Mouse (Mus musculus) cerebellum, postnatal 10 days (tissue): ENCODE measurements around the gene Dbx2.

Experiments used
- DNase-seq, 2 experiments: peaks; one replicate each; pipeline ENCODE4 v3.0.0; 2021; ENCODE audit warnings: mixed read lengths in 2 of 2

Gene Dbx2

DNA sequence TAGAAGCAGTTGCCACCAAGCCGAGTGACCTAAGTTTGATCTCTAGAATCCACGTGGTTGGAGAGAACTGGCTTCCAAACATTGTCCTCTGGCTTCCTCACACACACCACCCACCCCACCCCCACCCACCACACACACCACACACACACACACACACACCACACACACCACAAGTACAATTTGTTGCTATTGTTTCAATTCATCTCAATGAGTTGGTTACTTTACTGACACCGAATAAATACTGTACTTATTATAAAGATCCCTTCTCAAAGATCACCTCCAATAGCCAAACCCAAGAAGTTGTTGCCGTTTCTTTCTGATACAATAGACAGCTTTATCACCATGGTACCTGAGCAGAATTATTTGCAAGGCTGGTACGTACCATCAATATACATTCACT lies at the start of gene Dbx2:
TSS of gene Dbx2 (minus strand) at position 101 of the 400 bp plus-strand sequence.
- no peak for DNase-seq

DNA sequence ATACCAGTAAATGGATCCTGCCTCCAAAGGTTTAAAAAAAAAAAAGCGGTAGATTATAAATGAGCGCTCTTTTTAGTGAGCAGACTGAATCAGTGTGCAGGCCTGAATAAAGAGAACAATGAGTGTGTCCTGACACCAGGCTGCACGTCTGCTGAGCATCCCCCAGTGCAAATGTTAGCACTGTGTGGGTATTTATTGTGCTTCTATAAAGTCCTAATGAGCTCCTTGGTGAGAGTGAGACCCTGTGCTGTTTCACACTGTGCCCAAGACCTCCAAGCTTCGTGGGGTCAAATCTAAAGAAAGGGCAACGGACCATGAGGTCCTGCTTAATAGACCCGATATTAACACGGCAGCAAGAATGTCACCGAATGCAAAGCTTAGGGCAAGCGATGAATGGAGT lies 46.4 kb upstream of the Dbx2 start:
- no peak for DNase-seq

DNA sequence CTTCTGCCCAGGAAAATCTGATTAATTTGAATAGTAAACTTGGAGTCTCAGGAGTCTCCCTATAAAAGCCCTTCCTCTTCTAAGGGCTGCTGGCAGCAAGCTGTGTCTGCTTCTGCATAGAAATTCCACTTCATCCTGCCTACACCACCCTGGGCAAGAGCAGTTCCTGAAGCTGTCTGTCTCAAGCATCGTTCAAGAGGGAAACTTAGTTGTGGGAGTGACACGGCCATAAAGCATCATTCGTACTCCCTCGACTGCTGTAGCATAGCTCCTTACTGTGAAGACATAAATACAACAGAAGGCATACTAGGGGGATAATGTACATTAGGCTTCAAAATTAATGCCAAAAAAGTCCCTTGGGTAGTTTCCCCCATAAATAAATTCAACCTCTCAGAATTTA lies 45.8 kb upstream of the Dbx2 start:
- DNase-seq = no peak

DNA sequence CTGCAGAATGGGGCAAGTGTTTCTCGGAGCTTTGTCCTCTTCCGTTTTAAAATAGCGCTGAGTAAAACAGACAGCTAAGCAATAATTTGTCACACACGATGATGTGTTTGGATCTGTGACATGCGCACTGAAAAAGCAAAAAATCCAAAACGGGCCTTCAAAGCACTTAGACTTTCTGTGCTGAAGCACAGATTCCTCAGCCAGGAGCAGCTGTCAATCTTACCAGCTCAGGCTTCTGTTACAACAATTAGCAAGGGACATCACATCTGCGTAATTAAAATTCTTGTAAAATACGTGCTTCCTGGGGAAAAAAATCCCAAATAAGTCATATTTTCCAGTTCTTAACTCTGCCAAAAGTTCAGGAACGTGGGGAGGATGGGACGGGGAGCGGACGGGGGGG lies 43.6 kb upstream of the Dbx2 start:
- no peak for DNase-seq

DNA sequence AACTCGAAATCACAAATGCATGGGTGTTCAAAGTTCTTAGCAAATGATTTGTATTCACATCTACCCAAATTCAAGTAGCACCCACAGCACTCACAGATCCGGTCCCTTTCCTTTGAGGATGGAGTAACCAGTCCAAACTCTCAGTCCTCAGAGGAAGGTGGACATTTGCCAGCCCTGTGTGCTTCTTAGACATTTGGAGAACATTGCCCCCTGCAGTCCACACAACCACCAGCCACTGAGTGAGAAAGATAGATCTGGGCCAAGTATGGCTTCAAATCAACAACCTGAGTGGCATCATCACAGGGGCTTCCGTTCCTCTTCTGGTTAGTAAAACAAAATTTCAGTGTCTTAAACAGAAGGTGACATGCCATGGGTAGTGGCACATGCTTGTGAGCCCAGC lies 38.0 kb upstream of the Dbx2 start:
- peak; percentile 69 to 73 for DNase-seq

DNA sequence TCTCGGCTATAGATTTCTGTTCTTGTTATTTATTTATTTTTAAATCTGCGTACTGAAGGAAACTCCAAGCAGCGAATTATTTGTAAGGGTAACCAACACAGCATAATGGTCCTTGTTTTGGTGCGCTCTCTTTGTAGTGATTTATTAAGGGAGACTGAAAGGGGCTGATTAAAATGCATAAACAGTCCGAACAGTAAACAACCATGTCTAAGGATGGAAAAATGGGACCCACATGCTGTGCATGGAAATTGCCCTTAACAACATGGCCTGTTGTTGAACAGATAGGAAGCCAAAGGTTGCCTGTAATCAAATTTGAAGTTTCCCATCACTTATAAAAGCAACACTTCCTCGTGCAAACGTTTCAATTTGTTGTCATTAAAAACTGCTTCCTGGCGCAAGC lies 35.8 kb upstream of the Dbx2 start:
- peak in 1 of 2 experiments; percentile 11 for DNase-seq

DNA sequence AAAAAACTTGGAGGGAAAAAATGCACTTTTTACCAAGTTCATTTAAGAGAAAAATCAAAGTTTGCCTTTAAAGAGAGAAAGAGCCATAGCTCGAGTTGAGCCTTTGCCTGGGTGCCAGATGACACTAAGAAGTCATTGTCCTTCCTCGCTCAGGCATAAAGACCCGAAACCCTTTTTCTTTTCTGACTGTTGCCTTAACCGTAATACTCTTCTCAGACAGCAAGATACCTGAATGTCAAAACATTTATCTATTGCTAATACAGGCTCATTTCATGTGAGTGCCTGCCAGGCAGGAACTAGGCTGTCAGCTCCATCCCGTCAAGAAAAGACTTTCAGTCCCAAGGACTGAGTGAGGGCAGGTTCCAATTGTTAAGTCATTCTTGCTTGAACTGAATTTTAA lies 35.4 kb upstream of the Dbx2 start:
- no peak for DNase-seq

DNA sequence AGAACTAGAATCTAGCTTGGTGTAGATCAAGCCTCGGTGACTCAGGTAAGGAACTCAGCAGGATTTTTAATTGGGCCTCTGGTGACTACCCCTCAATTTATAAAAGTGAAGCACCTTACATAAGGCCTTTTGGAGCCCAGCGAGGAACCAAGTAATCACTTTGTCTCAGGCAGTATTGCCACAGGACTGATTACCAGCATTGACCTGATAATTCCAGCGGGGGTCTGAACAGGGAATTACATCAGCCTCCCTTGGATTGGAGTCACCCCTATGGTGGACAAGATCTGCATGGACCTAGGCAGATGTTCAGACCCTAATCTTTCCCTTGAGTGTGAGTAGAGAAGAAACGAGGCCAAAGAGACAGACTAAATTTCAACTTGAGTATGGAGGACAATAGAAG lies 26.9 kb upstream of the Dbx2 start:
- DNase-seq = no peak

DNA sequence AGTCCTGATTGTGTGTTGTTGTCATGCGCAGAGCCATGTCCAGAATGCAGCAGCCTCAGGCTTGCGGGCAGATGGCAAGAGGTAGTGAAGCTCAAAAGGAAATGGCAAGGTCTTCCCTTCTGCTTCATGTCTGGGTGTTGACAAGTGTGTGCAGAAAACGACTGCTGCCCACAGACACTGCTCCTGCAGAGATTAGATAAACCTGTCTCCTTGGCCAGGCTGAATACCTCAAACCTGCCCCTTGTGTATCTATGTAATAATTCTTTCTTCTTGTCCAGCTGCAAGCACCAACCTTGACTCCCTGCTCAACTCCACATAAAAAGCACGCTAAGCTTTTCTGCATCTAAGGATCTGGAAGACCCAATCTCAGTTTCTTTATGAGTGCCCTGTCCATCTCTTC lies 19.9 kb upstream of the Dbx2 start:
- DNase-seq = peak; percentile 36 to 41

DNA sequence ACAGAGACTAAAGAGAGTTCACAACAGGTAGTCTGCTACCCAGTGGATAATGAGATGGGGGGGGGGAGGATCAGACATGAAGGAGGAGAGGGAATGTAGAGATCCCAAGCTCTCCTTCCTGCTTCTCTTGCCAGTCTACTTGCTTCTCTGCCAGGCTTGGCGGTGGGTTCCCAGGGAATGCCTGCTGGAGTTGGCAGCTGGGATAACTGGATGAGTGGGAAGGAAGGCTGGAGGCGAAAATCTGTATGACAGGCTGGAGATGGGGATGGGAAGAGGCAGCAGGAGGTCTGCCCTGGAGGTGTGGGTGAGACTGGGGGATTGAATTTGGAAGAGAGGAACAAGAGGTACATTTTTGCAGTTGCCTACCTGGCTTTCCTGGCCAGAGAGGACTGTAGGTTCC lies 19.4 kb upstream of the Dbx2 start:
- DNase-seq = peak; percentile 57 to 72

DNA sequence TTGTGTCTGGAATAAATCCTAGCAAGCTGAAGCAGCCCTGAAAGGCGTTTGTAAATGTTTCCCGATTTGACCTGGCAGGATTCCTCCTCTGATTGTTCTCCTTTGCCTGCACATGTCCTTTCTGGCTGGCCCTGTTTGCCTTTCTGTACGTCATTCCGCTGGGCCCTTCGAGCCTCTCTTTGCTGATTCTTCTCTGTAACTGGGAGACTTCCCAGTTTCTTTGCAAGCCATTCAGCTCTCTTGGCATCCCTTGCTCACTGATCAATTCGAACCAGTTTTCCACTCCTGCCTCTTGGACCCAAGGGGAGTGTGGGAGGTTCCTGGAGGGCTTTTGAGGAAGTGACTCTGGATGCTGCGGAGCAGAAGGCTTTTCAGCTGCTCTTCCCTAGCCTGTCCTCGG lies 11.4 kb upstream of the Dbx2 start:
- peak; percentile 43 to 62 for DNase-seq

DNA sequence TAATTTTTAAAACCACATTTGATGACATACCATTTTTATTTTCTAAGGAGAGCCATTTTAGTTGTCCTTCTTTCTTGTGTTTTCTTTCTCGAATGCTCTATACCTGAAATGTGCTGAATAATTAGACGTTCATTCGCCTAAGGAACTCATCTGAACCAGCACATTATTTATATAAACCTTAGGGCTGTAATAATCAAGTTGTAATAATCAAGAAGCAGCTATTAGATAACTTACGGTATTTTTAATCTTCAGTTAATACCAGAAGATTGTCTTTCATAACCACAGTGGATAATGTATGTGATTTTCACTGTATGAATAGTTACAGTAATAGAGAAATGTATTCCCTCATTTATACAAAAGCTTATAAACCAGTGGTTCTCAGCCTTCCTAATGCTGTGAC lies 9.2 kb upstream of the Dbx2 start:
- no peak for DNase-seq

DNA sequence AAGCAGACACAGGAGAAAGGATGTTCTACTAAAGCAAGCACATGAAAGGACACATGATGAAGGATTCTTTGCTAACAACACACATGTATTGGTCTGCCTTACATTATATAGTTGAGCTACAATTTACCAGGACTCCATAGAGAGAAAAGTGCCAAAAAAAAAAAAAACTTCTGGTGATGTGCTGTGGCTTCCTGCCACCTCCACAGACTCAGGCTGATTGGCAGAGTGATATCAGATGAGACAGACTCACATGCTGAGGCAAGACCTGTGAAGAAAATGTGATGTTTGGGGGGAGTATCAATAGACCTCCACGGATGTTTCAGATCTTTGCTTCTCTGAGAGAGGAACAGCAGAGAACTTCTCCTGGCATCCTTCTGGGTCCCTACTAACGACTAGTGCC lies 6.0 kb upstream of the Dbx2 start:
- no peak for DNase-seq

DNA sequence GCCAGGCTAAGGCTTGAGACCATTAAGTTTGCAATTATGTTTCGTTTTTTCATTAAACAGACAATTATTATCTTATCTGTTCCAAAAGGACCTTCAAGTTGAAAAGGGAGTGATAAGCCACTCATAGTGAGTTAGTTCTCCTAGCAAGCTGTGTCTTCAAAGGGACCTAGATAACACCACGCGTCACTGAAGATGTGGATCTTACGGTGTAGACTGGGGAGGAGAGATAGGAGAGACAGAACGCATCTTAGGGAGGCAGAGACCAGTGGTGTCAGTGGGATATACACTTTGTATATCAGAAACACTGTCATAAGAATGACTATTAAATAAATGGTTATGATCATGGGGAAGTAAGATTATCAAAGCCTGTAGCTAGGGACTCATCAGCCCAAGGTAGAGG lies 4.6 kb upstream of the Dbx2 start:
- no peak for DNase-seq

DNA sequence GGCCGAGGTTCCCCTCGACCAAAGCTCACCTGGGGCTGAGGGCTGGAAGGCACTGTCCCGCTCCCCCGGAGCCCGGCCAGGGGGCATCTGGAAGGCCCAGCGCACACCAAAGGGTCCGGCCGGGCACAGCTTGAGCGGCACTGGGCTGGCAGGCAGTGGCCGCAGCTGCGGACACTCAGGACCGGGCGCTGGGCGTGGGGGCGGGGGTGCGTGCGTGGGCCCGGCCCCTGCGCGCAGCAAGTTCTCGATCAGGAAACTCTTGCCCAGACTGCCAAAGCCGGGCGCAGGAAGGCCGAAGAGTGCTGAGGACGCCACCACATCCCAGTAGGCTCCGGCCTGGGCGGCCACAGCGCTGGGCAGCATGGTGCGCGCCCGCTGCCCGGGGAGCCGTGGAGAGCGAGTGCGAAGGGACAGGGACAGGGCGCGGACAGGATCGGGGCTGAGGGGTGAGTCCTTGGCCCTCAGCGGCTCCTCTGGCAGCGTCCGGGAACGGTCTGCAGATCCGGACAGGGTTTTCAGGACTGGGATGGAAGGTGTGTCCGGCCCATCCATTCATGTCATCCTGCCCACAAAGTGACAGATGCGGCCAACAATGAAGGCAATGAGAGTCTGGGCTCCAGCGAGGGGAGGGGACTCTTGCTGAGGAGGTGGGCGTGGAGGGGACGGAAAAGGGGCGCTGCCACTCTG lies 1.4 kb downstream of the Dbx2 start:
- DNase-seq = peak; percentile 34 to 44

DNA sequence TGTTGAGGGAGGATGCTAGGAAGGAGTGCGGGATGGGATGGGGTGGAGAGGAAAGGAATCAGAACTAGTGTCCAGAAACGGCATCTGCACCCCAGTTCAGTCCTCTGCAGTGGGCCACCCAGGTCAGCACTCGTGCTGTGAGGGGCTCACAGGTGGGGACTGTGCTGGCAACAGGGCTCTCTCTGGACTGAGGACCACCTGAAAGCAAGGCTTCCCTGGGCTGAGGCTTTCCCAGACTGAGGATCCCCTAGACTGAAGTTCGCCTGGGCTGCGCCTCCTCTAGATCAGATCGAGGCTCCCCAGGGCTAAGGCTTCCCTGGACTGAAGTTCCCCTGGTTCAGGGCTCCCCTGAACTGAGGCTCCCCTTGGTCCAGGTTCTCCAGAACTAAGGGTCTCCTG lies 1.9 kb downstream of the Dbx2 start:
- DNase-seq = no peak

DNA sequence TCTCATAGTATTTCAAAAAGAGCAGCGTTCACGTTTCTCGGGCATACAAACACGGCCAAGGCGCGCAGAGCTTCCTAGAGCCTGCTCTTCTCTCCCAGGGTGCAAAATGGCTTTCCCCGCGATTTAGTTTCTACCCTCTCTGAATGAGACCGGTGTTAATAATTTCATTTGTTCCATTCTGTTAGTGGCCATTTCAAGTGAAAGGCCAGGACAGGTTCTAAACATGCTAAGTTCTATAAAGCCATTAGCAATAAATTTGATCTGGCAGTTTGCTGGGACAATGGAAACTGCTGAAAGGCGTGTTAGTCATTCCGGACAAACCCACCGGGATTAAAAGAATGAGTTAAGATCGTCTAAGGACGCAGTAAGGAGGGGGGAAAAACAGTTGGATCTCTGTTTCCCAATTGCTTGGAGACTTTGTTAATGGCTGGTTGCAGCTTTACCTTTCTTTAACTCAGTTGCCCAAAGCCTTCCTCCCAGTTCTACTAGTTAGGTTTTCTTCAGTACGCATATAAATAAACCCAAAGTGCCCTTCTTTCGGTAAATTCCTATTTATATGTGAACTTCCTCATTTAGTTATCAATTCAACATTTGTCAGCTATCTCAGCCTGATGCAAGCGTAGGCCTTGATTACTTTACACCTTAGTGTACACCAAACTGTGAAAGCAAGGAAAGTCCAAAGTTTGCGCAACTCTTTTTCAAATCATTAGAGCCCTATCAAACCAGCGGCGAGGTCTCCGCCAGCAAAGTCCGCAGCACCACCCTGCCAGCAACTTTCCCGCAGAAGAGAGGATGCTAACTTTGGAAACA lies 2.7 kb downstream of the Dbx2 start:
- no peak for DNase-seq

DNA sequence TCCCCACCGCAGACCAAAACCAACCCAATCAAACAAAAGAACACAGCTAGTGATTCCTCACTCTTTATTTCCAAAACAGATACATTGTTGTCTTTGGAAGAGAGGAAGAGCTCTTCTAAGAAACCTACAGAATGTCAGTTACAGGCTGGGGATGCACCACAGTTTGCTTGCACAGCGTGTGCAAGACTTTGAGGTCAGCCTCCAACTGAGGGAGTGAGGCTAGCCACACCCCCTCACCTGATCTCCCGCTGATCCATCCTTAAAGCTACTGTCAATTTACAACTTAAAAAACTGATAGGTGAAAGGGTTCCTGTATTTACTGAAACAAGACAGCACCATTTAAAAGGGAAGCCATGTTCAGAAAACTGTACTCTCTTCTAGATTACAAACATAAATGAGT lies 3.9 kb downstream of the Dbx2 start:
- no peak for DNase-seq

DNA sequence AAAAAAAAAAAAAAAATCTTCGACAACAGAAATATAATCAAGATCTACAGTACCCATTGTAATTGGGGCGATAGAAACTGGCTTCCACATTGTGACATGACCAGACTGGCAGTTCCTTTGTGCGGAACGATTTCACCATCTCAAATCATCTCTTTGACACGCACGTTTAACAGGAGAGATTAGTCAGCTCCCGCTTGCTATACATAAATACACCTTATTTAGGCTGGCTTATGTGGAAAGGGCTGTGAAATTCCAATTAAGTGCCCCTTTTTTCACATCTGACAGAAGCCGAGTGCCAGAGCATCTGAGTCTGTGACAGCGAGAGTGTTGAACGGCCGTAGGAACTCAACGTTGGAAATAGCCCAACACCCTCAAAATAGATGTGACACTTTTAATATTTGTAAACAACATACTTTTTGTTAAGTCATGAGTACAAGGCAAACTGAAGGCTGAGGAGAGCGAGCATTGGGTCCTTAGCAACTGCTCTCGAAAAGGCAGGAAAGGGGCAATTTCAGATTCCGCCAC lies 12.2 kb downstream of the Dbx2 start:
- DNase-seq = no peak

DNA sequence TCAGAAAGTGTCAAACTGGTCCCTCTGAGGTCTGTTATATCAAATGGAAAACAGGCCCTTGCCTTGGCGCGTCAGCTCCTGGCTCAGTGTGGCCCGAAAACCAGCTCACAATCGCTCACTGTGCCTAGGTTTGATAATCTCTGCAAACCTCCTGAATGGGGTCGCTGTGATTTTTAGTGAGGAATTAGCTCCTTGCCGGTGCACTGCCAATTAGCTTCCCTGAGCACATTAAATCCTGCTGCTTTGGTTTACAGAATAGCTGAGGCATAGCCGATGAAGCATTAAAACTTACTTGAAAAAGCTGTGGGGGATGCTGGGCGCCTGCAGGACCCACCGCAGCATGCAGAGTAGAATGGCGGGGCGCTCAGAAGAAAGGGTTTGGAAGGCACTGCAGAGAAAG lies 15.4 kb downstream of the Dbx2 start:
- peak; percentile 14 to 23 for DNase-seq

DNA sequence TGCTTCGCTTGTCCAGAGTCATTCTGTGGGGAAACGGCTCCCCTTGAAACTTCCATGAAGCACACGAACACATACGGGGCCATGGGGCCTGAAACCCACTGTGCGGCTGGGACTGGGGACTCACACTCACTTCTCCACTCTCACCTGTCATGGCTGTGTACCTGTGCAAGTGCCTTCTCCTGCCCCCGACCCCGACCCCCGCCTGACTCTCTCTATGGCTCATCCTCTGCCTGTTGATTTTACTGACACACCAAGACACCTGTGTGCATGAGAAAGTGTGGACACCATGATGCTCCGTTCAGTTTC lies 16.0 kb downstream of the Dbx2 start:
- no peak for DNase-seq

DNA sequence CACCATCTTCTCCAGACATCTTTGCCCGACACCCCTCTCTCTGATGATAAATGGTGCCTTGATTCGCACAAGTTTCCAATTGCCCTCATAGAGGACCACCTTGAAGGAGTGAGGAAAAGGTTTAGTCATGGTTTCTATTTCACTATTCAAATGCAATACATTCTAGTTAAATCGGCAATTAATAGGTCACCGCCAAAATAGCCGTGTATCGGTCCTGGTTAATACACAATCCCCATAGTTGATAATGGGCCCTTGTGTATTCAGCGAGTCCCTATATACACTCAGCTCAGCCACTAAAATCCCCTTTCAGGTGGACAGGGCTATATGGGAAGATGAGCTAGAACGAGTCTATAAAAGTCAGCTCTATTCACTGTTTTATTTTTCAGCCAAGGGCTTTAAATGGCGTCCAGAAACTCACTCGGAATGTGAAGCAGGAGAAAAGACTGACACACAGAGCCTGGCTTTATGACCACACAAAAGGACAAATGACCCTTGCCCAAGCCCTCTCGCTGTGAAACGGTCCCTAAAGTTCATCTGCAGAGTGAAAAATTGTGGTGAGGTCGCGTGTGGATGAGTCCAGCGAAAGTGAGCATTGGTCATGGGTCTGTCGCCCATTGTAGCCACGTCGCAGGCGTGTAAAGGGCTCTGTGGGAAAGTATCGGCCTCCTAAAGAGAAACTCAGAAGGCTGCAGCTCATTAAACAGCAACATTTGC lies 16.5 kb downstream of the Dbx2 start:
- DNase-seq = no peak

DNA sequence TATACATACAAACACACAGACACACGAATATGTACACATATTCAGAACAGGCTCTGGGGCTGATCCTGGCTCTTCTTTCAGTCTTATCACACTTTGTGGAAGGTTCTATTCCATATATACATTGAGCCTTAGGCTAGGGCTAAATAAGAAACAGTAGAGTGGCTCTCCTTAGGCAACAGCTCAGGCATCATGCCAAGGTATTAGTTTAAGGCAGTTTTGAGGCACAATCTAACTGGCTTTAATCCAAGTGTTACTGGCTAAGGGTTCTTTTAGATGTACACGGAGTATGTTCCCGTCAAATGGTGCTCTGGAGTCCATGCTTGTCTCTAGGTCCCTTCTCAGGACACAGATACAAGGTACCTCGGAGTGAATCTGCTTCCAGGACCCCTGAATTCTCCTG lies 31.4 kb downstream of the Dbx2 start:
- no peak for DNase-seq

DNA sequence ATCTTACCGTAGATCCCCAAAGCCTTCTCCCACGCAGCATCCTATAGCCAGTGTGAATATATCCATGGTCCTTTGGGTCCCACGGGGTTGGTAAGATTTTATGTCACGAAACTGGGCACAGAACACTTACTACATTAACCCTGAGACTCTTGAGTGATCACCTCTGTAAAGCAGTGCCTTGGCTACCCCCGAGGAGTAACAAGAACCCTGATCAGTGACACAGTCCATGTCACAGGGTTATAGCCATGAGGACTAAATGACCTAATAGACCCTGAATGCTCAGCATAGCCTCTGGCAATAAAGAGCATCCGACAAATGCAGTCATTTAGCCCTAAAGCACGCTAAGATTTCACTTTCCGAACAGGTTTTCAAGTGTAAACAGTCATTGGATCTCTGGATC lies 33.0 kb downstream of the Dbx2 start:
- DNase-seq = no peak
